ENCODE assay signal across 27 mouse cellular contexts in the genomic region with DNA sequence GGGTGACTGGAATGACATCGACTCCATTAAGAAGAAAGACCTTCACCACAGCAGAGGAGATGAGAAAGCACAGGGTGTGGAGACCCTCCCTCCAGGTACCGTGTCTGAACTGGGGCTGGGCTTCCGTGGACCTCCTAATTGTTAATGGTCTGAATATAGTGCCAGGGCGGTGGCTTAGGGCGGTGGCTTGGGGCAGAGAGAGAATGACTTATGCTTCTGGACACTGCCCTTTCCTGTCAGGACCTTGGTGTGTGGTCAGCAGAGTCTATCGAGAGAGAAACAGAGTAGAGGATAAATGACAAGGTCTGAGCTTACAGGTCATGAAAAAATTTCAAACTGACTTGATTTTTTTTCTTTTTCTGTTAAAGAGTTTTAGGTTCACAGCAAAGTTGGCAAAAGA.
DNase-seq lines count a peak whose midpoint lies in the region; ATAC-seq and TF ChIP-seq lines count a peak whose summit lies in the region.
"Had no signal": no experiment of that assay in that cellular context is flagged by ENCODE, and none has a peak within 500 bp of the region (broad histone marks: within the 10 kb centered on the region; RNA-seq: fewer than 3 reads in every experiment).

No protein-coding gene starts in this region.

- H3K27ac ChIP-seq in heart, embryonic 10.5 days: peak overlapping the region; percentile 67; the same call in 1 of the 2 replicates
- no peak overlapping the region for H3K27ac ChIP-seq in heart, adult 2 months
- H3K27ac ChIP-seq in heart, embryonic 16.5 days (ENCODE audit: low read length): peak overlapping the region; percentile 60; the same call in 1 of the 2 replicates
- no peak overlapping the region for H3K27ac ChIP-seq in lung, postnatal 0 days (ENCODE audit: low read length)
- H3K27ac ChIP-seq in macrophage: 0 out of 2 replicates have a peak overlapping the region, but pooled peaks have one; percentile 10
- H3K27ac ChIP-seq: midbrain, embryonic 15.5 days had no signal

- DNase-seq in heart, embryonic 10.5 days (ENCODE audit: low spot score): no peak
- no peak for DNase-seq in heart, adult 2 months
- no peak for DNase-seq in heart, postnatal 25 days (ENCODE audit: low spot score)
- no peak for DNase-seq in lung, postnatal 0 days (ENCODE audit: low spot score)
- no peak for DNase-seq in lung, postnatal 25 days (ENCODE audit: low spot score)
- DNase-seq in ovary, postnatal 10 days (ENCODE audit: low spot score): no peak
- DNase-seq: adrenal gland, adult 2 months; cerebellum, adult 11 months; cerebellum, postnatal 10 days; gastrocnemius, postnatal 25 days; heart, adult 18-20 months; kidney, adult 11 months; kidney, postnatal 36 days; lung, postnatal 10 days; right cerebral cortex, adult 18-20 months; right cerebral cortex, postnatal 4 days; thymus, postnatal 25 days had no signal

- no peak for TF ChIP-seq CTCF in heart, adult 2 months (IDR thresholded peaks at IDR 0.05)
- no peak for TF ChIP-seq CTCF in lung, postnatal 0 days (IDR thresholded peaks at IDR 0.05)

- H3K4me1 ChIP-seq in heart, embryonic 10.5 days: peaks cover 38% of the 10 kb centered on the region
- H3K4me1 ChIP-seq in heart, adult 2 months (ENCODE audit: control insufficient read depth, insufficient read depth, low read length): peaks cover 7% of the 10 kb centered on the region
- peaks cover 31% of the 10 kb centered on the region for H3K4me1 ChIP-seq in heart, embryonic 16.5 days (ENCODE audit: control insufficient read depth, insufficient read depth, low read length)
- H3K4me1 ChIP-seq in lung, postnatal 0 days (ENCODE audit: insufficient read depth, low read depth, low read length): peaks cover 6% of the 10 kb centered on the region; the same call in 1 of the 2 replicates

- intact Hi-C loops in heart, adult 2 months (cut with DNase I): no loop called here
- intact Hi-C loops in heart, postnatal 25 days (cut with DNase I): no loop called here

- H3K36me3 ChIP-seq in heart, embryonic 10.5 days: peaks cover 12% of the 10 kb centered on the region; the same call in 1 of the 2 replicates
- H3K36me3 ChIP-seq in heart, adult 2 months (ENCODE audit: control insufficient read depth, insufficient read depth, low read length): no peaks in the 10 kb centered on the region
- no peaks in the 10 kb centered on the region for H3K36me3 ChIP-seq in heart, embryonic 16.5 days (ENCODE audit: control insufficient read depth, insufficient read depth)
- no peaks in the 10 kb centered on the region for H3K36me3 ChIP-seq in lung, postnatal 0 days (ENCODE audit: insufficient read depth, low read length)
- H3K36me3 ChIP-seq in macrophage (ENCODE audit: inconsistent target): no peaks in the 10 kb centered on the region
- H3K36me3 ChIP-seq: G1E; kidney, embryonic 15.5 days had no signal

- H3K79me2 ChIP-seq in heart, adult 2 months (replicated peaks; ENCODE audit: control insufficient read depth, insufficient read depth, low read length): peaks cover 5% of the 10 kb centered on the region
- H3K79me2 ChIP-seq in macrophage (ENCODE audit: inconsistent target): peaks cover 54% of the 10 kb centered on the region; the same call in 1 of the 2 replicates

- no peak for ATAC-seq in heart, embryonic 16.5 days (replicated peaks; ENCODE audit: extremely low read depth, insufficient read depth, low FRiP score)
- peak; percentile 55 for ATAC-seq in lung, postnatal 0 days
- ATAC-seq: forebrain, embryonic 15.5 days; midbrain, embryonic 15.5 days; Patski had no signal

- TF ChIP-seq POLR2A in heart, adult 2 months (IDR thresholded peaks at IDR 0.05; ENCODE audit: insufficient read depth, low read depth, low read length): no peak

- no peaks in the 10 kb centered on the region for H3K27me3 ChIP-seq in heart, embryonic 10.5 days (ENCODE audit: insufficient read depth, poor library complexity, severe bottlenecking)
- H3K27me3 ChIP-seq in heart, adult 2 months (ENCODE audit: control insufficient read depth, insufficient read depth, low read length): no peaks in the 10 kb centered on the region
- no peaks in the 10 kb centered on the region for H3K27me3 ChIP-seq in heart, embryonic 16.5 days (ENCODE audit: control insufficient read depth, insufficient read depth, low read length)
- no peaks in the 10 kb centered on the region for H3K27me3 ChIP-seq in lung, postnatal 0 days (replicated peaks; ENCODE audit: insufficient read depth, low read length)
- H3K27me3 ChIP-seq: CH12.LX; forebrain, embryonic 15.5 days; kidney, embryonic 15.5 days; limb, embryonic 12.5 days; midbrain, embryonic 15.5 days; Patski had no signal

- H3K9ac ChIP-seq in heart, adult 2 months (ENCODE audit: low read depth, low read length): no peak overlapping the region
- H3K9ac ChIP-seq in heart, embryonic 16.5 days (ENCODE audit: low read length): no peak overlapping the region
- H3K9ac ChIP-seq in lung, postnatal 0 days (replicated peaks; ENCODE audit: low read depth): no peak overlapping the region
- H3K9ac ChIP-seq: forebrain, embryonic 15.5 days; kidney, embryonic 15.5 days; limb, embryonic 12.5 days; midbrain, embryonic 15.5 days had no signal

- 82% methylated on average over 6 of the region's 6 CpGs for WGBS in heart, embryonic 10.5 days
- WGBS in heart, adult 2 months: 66% methylated on average over 6 of the region's 6 CpGs
- WGBS in heart, embryonic 16.5 days: 77% methylated on average over 6 of the region's 6 CpGs
- 73% methylated on average over 6 of the region's 6 CpGs for WGBS in lung, postnatal 0 days
- 78% methylated on average over 6 of the region's 6 CpGs for WGBS in macrophage (ENCODE audit: missing documents)

- no peaks in the 10 kb centered on the region for H3K9me3 ChIP-seq in heart, embryonic 10.5 days
- no peaks in the 10 kb centered on the region for H3K9me3 ChIP-seq in heart, embryonic 16.5 days (replicated peaks; ENCODE audit: control insufficient read depth, low read length)
- no peaks in the 10 kb centered on the region for H3K9me3 ChIP-seq in lung, postnatal 0 days (ENCODE audit: low read length)
- H3K9me3 ChIP-seq: embryonic facial prominence, embryonic 10.5 days; forebrain, embryonic 15.5 days; kidney, embryonic 15.5 days; limb, embryonic 12.5 days; midbrain, embryonic 15.5 days had no signal

- no peak for TF ChIP-seq EP300 in heart, adult 2 months (IDR thresholded peaks at IDR 0.05; ENCODE audit: insufficient read depth, low read depth, low read length)
- no peak for TF ChIP-seq EP300 in lung, postnatal 0 days (IDR thresholded peaks at IDR 0.05)

- H3K4me2 ChIP-seq in heart, embryonic 16.5 days (ENCODE audit: low read depth, low read length): no peak overlapping the region
- no peak overlapping the region for H3K4me2 ChIP-seq in lung, postnatal 0 days (replicated peaks; ENCODE audit: low read depth, low read length)
- H3K4me2 ChIP-seq: forebrain, embryonic 15.5 days; kidney, embryonic 15.5 days; limb, embryonic 12.5 days; midbrain, embryonic 15.5 days had no signal

- no peak overlapping the region for H3K4me3 ChIP-seq in heart, embryonic 10.5 days
- no peak overlapping the region for H3K4me3 ChIP-seq in heart, adult 2 months
- no peak overlapping the region for H3K4me3 ChIP-seq in heart, embryonic 16.5 days (ENCODE audit: low read length)
- H3K4me3 ChIP-seq in lung, postnatal 0 days (ENCODE audit: low read depth, low read length): no peak overlapping the region
- no peak overlapping the region for H3K4me3 ChIP-seq in macrophage (ENCODE audit: inconsistent target)
- H3K4me3 ChIP-seq: embryonic facial prominence, embryonic 10.5 days; forebrain, embryonic 15.5 days; kidney, embryonic 15.5 days; limb, embryonic 12.5 days; midbrain, embryonic 15.5 days had no signal

Comparison
In these comparisons a context has a peak if more than half of its experiments do, and no peak if none do; other contexts are left out.
1. H3K27ac ChIP-seq: peak in heart, embryonic 10.5 days (single experiment), heart, embryonic 16.5 days (single experiment) and macrophage (single experiment); none in heart, adult 2 months (single experiment) and lung, postnatal 0 days (single experiment).